Mouse (Mus musculus) hindbrain, postnatal 0 days (tissue): ENCODE data around the gene Mfsd13b. TPM values are rescaled to one million over a fixed set of nuclear protein-coding genes. Genes with fewer than 3 reads are reported as not detected.
"Not testable (repeated sequence)": the region's sequence is repeated elsewhere in the genome, so short reads cannot be mapped to it uniquely, and the experiment has no call there.

Experiments
- ATAC-seq: fragments of 200-750 bp; cut with Nextera tagmentation; 2 replicates; pipeline ENCODE4 v1.8.0; 2017; ENCODE audit warnings: mild to moderate bottlenecking, moderate TSS enrichment, moderate library complexity
- DNase-seq: peaks from one replicate; pipeline ENCODE4 v3.0.0-alpha.2; 2015; ENCODE audit warnings: low spot score
- H3K27ac ChIP-seq: fragments of 300-500 bp; sonication (generic); 2 replicates; pipeline ENCODE4 v1.5.1; 2014; ENCODE audit warnings: mild to moderate bottlenecking
- H3K27me3 ChIP-seq: fragments of 300-500 bp; sonication (generic); 2 replicates; pipeline ENCODE4 v1.6.1; 2014; ENCODE audit warnings: low read length, mixed read lengths; ENCODE audit not compliant: insufficient read depth
- H3K36me3 ChIP-seq: fragments of 300-500 bp; sonication (generic); 2 replicates; pipeline ENCODE4 v1.6.1; 2014; ENCODE audit warnings: low read length, mixed read lengths; ENCODE audit not compliant: insufficient read depth
- H3K4me1 ChIP-seq: fragments of 300-500 bp; sonication (generic); 2 replicates; pipeline ENCODE4 v1.6.1; 2014; ENCODE audit warnings: antibody characterized with exemption, low read length, mixed read lengths; ENCODE audit not compliant: insufficient read depth
- H3K4me2 ChIP-seq: fragments of 300-500 bp; sonication (generic); 2 replicates; pipeline ENCODE4 v1.6.1; 2014; ENCODE audit warnings: low read depth, mild to moderate bottlenecking, low read length, moderate library complexity, mixed read lengths
- H3K4me3 ChIP-seq: fragments of 300-500 bp; sonication (generic); 2 replicates; pipeline ENCODE4 v1.5.1; 2014; ENCODE audit warnings: low read length
- H3K9ac ChIP-seq: fragments of 300-500 bp; sonication (generic); replicated peaks from 2 replicates; pipeline ENCODE4 v1.6.1; 2014; ENCODE audit warnings: mild to moderate bottlenecking, low read length, moderate library complexity, mixed read lengths
- H3K9me3 ChIP-seq: fragments of 300-500 bp; sonication (generic); 2 replicates; pipeline ENCODE4 v1.6.1; 2016; ENCODE audit warnings: low read length, mixed read lengths
- CTCF ChIP-seq: IDR thresholded peaks from 2 replicates; pipeline ENCODE4 v1.5.1; 2016; ENCODE audit warnings: antibody characterized with exemption, control low read depth, low read depth
- WGBS: fragments of 180-500 bp; shearing (Covaris S2); extraction: QIAGEN DNeasy Blood & Tissue Kit; methylation state at CpG from one replicate; pipeline ENCODE4 v1.1.7; 2014; 5-methylcytosine and 5-hydroxymethylcytosine counted together
- polyA plus RNA-seq: library from polyadenylated mRNA; unstranded; fragments of >200 nt; fragmentation: Nextera tagmentation; extraction: Ambion mirVana; gene quantifications from 2 replicates; pipeline ENCODE4 v1.2.1, GENCODE M21; 2015
- total RNA-seq: library from RNA; depleted of rRNA; stranded (reverse); fragments of >200 nt; gene quantifications from 2 replicates; pipeline ENCODE4 v1.2.3, GENCODE M21; 2014

Mfsd13b gene
- total and polyA plus RNA-seq, 2 experiments from 2014 or later, result 0.21 to 1.3 TPM

GRCm38 (mm10) chr7:121025221-121026008, 43.1 kb downstream of the Mfsd13b start:
- no peaks in the 10 kb centered on the region for H3K4me1 ChIP-seq
- WGBS, result 85% methylated on average over 6 of the region's 6 CpGs
- H3K36me3 ChIP-seq, result no peaks in the 10 kb centered on the region
- ATAC-seq (no peak), DNase-seq (no peak)
- TF ChIP-seq CTCF, result no peak
- no peak overlapping the region for H3K4me2 ChIP-seq
- H3K4me3 ChIP-seq, result no peak overlapping the region
- H3K9ac ChIP-seq, result no peak overlapping the region
- no peak overlapping the region for H3K27ac ChIP-seq
- H3K27me3 ChIP-seq, result no peaks in the 10 kb centered on the region
- no peaks in the 10 kb centered on the region for H3K9me3 ChIP-seq

GRCm38 (mm10) chr7:121026300-121026699, 44.0 kb downstream of the Mfsd13b start:
- Histone ChIP-seq H3K27ac (no peak overlapping the region), H3K9ac (no peak overlapping the region), H3K9me3 (no peaks in the 10 kb centered on the region), H3K4me1 (no peaks in the 10 kb centered on the region), H3K4me3 (no peak overlapping the region), H3K27me3 (no peaks in the 10 kb centered on the region), H3K36me3 (no peaks in the 10 kb centered on the region), H3K4me2 (no peak overlapping the region)
- WGBS, result 70% methylated on average over 3 of the region's 3 CpGs
- no peak for ATAC-seq
- DNase-seq, result no peak
- no peak for TF ChIP-seq CTCF

GRCm38 (mm10) chr7:121029947-121030346, 47.6 kb downstream of the Mfsd13b start:
- not testable (repeated sequence) for DNase-seq, H3K27ac ChIP-seq, H3K4me3 ChIP-seq, ATAC-seq, H3K9me3 ChIP-seq, H3K9ac ChIP-seq, H3K27me3 ChIP-seq, H3K36me3 ChIP-seq, H3K4me1 ChIP-seq, H3K4me2 ChIP-seq

GRCm38 (mm10) chr7:121033856-121034652, 51.7 kb downstream of the Mfsd13b start, which contains the start of gene Mettl9:
Gene Mettl9 (plus strand): TSS chr7:121034445.
- Histone ChIP-seq H3K4me3 (peak within 1 kb of the TSS; percentile 90), H3K4me1 (peaks cover 14% of the 10 kb centered on the region), H3K27ac (peak within 1 kb of the TSS; percentile 99), H3K27me3 (0 out of 2 replicates have a peak, but pooled peaks cover 3% of the 10 kb centered on the region), H3K36me3 (no peaks in the 10 kb centered on the region), H3K9ac (peak within 1 kb of the TSS; percentile 95), H3K9me3 (no peaks in the 10 kb centered on the region), H3K4me2 (peak within 1 kb of the TSS; percentile 75)
- ATAC-seq, result peak; percentile 98
- TF ChIP-seq CTCF, result peak; percentile 36; the same call in 1 of the 2 replicates
- WGBS, result 2% methylated on average over 37 of the region's 43 CpGs
- peak; percentile 97 for DNase-seq

GRCm38 (mm10) chr7:121034701-121035141, 52.4 kb downstream of the Mfsd13b start:
- 5% methylated on average over 47 of the region's 63 CpGs for WGBS
- Histone ChIP-seq H3K9ac (peak overlapping the region; percentile 95), H3K36me3 (no peaks in the 10 kb centered on the region), H3K4me1 (peaks cover 14% of the 10 kb centered on the region), H3K9me3 (no peaks in the 10 kb centered on the region), H3K27me3 (0 out of 2 replicates have a peak, but pooled peaks cover 3% of the 10 kb centered on the region), H3K27ac (peak overlapping the region; percentile 99), H3K4me3 (peak overlapping the region; percentile 90), H3K4me2 (peak overlapping the region; percentile 75)
- ATAC-seq, result no peak; the same call in none of the 2 replicates
- no peak for TF ChIP-seq CTCF
- DNase-seq, result peak; percentile 57

GRCm38 (mm10) chr7:121035161-121035721, 52.9 kb downstream of the Mfsd13b start:
- ATAC-seq (peak; percentile 25; the same call in 1 of the 2 replicates), DNase-seq (peak; percentile 69)
- TF ChIP-seq CTCF, result no peak
- Histone ChIP-seq H3K36me3 (no peaks in the 10 kb centered on the region), H3K4me3 (peak overlapping the region; percentile 90), H3K4me2 (peak overlapping the region; percentile 75), H3K4me1 (peaks cover 14% of the 10 kb centered on the region), H3K27me3 (0 out of 2 replicates have a peak, but pooled peaks cover 3% of the 10 kb centered on the region), H3K9me3 (no peaks in the 10 kb centered on the region), H3K27ac (peak overlapping the region; percentile 99), H3K9ac (peak overlapping the region; percentile 95)
- under 1% methylated on average over 24 of the region's 24 CpGs for WGBS
